Mouse (Mus musculus): ENCODE measurements around the gene Gm21972.

DNA sequence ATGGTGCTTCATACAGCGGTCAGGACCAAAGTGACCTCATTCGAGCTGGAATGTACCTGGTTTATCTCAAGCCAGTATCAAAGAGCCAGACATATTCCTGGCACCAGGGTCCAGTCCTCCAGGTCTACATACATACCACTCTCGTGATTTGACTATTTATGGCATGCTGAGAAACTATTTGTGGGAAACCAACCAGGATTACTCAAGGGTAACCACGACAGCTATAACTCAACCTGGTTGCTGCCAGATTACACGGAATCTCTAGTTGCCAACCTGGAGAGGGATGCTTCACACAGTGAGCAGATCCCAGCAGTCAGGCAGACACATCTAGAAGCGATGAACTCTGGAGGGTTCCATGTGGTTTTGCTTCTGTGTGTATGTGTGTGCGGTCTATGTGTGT is 17.9 kb downstream of the Gm21972 start:
- no peak for TF ChIP-seq POLR2A (IDR thresholded peaks at IDR 0.05; ENCODE audit: control insufficient read depth in 1 of 2, insufficient read depth in 1 of 2, low read depth in 1 of 2, low read length in 2 of 2, poor library complexity in 1 of 2)
- TF ChIP-seq UBTF (IDR thresholded peaks at IDR 0.05; ENCODE audit: borderline replicate concordance, insufficient read depth, low read depth, low read length), result no peak
- TF ChIP-seq CTCF (IDR thresholded peaks at IDR 0.05 in 2 of 3, conservative IDR thresholded peaks at IDR 0.05 in 1 of 3; ENCODE audit: control insufficient read depth in 1 of 3, insufficient read depth in 1 of 3, low read depth in 2 of 3, low read length in 3 of 3, poor library complexity in 1 of 3, severe bottlenecking in 1 of 3), result no peak

Measured in MEL (cell line).